Mouse (Mus musculus) adrenal gland, adult 8-10 months (tissue): Measurements from ENCODE around the gene Galnt13. TPM values are rescaled to one million over a fixed set of nuclear protein-coding genes. Genes with fewer than 3 reads are reported as not detected.
"Not testable (repeated sequence)": the region's sequence is repeated elsewhere in the genome, so short reads cannot be mapped to it uniquely, and the experiment has no call there.

Experiments
- DNase-seq: peaks from one replicate; pipeline ENCODE4 v3.0.0; 2022
- total RNA-seq, 4 experiments: library from RNA; stranded (reverse); gene quantifications; 2 replicates each; pipeline ENCODE4 v1.2.4; 2022

Galnt13 gene
- total RNA-seq: under 1 TPM; 0.22 to 0.59 (median 0.32) TPM

DNA sequence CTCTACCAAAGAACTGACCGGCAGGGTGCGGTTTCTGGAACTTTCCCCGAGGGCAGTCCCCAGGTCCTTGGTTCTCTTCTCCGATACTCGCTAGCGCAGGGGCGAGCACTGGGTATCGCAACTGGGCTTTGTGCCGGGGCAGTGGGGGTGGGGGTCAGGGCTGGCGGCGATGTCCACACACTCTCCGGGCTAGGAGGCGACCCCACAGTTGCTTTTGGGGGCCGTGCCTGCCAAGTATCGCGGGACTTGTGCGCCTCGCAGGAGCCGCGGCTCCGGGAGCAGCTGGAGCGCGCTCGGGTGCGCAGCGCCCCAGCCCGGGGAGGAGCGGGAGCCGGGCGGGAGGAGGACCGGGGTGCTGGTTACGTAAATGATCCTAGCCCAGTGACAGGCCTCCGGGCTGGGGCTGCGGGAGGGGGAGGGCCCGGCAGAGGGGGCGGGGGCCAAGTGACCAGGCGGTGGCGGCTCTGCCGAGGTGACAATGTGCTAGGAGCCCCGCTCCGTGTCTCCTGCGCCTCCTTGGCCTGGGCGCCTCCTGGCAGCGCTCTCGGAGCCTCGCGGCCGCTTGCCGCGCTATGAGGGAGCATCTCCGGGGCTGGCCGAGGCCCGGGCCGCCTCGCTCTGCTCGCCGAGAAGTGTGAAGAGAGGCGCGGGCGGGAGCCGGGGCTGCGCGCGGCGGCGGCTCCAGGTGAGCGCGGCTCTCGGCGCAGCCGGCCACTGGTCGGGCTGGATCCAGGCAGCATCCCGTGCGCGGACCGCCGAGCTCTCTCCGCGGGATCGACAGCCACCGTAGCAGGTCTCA is at the start of gene Galnt13:
TSS of gene Galnt13 (plus strand) at position 381 of the 799 bp plus-strand sequence.
- peak; percentile 1 for DNase-seq

DNA sequence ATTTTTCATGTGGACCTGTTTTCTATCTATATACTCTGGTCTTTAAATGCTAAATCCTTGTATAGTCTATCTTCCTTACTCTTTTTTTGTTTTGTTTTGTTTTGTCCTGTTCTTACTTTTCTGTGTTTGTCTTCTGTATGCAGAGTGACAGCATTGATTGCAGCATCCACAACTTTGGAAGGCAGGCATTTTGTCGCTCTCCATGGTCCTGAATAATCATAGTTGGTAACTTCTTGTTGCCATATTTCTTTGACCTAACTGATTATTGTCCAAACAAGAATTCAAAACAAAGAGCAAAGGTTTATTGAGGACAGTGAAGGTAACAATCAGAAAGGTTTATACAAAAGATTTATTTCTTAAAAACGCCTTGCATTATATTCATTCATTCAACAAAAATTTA is 5.1 kb upstream of the Galnt13 start:
- no peak for DNase-seq

DNA sequence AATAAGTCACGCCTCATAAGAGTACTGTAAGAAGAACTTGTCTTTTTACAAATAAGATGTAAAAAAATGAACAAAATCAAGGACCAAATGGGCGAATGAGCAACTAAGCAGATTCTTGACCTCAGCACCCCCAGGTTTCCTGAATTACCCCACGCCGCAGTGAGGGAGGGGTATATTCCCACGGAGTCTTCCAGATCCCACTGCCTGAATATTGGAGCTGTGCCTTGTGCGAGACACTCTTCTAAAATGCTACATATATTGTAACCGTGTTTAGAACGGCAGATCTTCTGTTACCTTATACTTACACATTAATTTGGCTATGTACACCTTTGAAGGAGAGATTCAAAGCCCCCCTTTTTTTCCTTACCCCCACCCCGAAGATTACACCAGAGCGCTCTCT is 737 bp upstream of the Galnt13 start:
- no peak for DNase-seq

DNA sequence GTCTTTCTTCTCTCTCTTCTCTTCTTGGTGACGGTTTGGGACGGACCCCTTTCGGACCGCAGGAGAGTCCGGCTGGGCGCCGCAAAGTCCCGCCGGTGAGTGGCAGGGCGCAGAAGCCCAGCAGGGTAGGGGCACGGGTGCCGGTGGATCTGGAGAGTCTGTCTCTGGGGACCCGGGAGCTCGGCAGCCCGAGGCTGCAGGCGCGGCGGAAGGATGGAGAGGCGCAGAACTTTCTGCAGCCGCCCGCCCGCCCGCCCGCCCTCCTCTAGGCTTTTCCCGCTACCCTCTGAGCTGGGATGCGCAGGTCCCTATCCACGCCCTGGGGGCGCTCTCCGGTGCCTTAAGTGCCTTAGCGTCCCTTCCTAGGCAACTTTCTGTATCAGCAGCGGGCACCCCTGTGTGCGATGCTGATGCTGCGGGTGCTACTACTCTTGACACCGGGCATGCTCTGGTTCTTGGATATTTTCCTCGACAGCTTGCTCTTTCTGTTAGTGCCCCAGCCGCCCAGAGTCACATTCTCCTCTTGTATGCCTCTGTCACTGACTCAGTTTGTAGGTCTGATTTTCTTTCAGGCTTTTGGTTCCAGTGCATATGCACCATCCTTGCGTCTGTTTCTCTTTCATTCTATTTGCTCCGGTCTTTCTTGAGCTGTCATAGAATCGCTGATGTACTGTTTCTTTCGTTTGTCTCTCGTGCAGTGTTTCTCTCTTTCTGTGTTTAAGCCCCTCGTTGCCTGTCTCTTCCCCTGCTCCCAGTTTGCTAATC is 801 bp downstream of the Galnt13 start:
- no peak for DNase-seq

DNA sequence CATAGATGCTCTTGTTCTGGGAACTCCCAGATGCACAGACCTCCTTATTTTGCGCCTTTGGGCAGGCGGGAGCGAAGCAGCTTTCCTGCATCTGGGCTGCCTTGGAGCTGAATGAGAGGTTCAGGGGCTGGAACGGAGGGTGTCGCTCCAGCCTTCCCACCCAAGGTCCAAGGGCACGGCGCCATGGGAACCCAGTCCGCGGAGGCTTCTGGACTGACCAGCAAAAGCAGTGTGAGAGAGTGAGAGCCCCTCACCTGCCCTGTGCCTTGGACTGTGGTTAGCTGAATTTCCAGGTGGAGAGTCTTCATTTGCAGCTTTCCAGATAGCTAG is 1.3 kb downstream of the Galnt13 start:
- DNase-seq: no peak

DNA sequence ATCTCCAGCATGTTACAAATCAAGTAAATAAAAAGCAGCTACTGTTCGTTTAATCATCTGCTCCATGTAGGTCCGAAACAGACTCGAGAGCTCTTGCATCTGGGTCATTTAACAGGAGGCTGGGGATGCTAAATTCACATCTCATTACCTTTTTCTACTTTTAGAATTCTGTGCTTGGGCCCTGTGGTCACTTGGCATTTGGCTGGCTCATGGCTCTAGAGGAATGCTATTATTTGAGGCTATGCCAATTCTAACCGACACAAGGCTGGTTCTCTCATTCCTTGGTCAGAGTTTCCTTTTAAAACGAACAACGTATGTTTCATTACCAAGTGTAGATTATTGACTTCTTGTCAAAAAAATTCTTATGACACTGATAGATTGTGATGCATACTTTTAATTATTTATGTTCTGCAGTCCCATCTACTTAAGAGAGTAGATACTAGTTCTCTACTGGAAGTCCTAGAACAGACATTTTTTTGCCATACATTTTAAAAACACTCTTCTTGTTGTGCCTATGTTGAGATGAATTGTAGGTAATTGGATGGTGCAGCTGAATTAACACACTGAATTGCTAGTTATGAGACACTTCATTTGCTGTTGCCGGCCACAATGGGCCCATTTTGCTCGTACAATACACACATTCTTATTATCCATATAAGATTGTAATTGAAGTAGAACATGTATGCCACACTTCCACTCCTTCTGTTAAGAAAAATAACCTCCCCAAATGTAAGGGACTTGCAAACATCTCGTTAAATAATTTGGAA is 6.8 kb downstream of the Galnt13 start:
- DNase-seq: no peak

DNA sequence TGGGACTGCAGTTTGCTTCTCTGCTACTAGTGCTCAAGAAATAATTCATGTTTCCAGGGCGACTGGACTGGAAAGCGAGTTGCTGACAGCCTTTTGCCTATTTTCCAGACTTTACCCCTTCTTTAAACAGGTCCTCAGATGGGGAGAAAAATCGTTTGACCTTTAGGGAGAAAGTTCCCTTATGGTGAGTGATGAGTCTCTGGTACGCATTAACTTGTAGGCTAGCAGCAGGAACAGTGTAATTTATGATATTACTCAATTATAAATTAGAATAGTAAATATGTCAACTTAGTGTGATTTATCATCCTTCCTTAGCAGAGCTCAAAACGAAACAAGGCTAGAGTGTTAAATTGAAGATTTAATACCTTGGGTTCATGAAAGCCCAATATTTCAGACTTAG is 47.3 kb downstream of the Galnt13 start:
- no peak for DNase-seq

DNA sequence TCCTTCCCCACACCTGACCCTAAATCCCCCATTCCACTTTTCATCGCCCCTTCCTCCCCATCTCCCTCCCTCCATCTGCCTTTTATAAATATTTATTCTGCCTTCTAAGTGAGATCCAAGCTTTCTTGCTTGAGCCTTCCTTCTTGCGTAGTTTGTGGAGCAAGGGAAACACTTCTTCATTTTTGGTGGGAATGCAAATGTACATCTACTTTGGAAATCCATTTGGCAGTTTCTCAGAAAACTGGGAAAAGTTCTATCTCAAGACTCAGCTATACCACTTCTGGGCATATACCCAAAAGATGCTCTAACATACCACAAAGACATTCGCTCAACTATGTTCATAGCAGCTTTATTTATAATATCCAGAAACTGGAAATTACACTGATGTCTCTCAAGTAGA is 86.9 kb downstream of the Galnt13 start:
- DNase-seq: no peak

DNA sequence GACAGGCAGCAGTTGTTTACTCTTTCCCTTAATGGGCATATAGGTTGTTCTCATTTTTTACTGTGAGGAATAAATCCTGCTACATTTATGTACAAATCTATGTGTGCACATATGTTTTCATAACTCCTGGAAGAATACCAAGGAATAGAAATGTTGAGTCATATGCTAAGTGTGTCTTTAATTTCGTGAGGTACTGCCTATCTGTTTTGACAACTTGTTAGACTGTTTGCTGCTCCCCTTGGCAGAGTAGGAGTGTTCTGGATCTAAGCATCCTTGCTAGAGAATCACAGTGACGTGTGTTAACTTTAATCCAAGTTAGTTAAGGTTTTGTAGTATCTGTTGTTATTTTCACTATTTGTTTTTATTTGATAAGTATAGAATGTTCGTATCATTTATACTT is 91.0 kb downstream of the Galnt13 start:
- no peak for DNase-seq

DNA sequence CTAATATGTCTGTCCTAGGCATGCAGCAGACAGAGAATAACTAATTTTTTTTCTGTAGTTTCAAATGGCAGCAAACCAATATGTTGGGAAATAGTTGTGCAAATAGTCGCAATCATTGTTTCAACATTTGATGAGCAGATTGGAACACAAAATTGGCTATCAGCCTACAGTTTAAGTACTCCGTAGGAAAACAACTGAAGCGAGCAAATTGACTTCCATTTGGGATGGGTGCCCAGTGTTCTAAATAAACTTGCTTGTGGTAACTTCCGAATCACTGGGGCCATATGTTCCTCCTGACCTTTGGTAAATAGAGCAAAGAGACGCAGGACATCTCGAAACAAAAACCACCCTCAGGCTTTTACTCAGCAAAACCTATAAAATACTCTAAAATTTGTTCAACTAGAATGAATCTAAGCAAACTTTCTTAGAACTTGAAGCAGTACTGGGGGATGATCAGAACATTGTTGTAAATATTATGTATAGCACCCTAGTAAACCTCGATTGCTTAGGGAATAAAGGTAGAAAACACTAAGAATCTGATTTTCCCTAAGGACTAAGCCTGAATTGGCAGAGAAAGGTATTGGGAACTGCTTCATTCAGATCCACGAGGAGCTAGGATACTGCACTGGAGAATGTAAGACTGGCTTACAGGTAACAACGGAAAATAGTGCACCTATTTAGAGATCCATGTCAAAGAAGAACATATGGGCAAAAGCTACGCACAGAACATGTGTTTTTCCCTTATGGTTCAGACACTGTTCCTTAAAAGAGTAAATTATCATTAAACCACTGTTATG is 122.4 kb downstream of the Galnt13 start:
- no peak for DNase-seq

DNA sequence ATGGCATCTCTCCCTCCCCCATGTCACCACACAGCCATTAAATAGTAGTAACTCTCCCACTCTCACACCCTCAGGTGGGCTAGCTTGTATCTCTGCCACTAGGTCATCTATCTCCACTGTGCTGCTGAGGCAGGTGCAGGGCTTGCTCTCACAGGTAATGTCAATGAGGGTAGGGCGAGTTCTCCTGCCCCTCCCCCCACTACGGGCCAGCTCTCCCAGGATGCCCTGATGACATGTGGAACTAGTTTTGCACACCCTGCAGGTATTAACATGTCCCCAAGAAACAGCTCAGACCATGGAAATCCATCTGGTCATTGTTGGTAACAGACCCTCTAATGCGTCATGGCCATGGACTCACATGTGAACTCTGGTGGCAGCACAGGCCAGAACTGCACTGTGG is 129.0 kb downstream of the Galnt13 start:
- no peak for DNase-seq

DNA sequence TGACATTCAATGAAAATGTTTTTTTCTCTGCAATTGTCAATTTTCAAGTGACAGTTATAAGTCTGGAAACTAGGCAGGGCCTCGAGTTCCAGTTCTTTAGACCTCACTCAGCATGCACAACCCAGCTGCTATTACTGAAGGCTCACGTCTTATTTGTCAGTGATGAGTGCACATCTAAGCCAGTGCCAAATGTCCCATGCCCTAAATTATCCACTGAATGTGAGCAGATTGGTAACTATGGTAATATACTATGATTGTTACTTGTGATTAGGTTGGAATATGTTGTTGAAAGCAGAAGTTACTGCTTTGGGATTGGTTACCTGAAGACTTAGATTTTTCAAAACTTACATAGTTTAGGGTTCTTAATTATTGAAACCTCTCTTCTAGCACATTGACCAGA is 131.1 kb downstream of the Galnt13 start:
- no peak for DNase-seq

DNA sequence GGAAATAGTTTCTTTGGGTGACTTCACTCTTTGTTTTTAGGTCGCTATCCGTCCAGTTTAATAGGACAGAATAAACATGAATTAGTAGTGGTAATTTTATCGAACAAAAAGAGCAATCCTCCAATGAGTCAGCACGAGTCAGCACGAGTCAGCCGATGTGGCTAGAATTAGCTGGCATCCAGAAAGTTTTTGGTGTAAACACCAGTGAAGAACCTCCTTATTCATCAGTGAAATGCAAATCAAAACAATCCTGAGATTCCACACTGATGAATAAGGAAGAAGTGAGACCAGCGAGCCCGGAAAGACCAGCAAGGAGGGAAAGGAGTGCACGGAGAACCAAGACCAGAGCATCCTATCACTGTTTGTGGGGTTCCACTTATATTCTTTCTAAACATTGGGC is 131.5 kb downstream of the Galnt13 start:
- peak; percentile 4 for DNase-seq

DNA sequence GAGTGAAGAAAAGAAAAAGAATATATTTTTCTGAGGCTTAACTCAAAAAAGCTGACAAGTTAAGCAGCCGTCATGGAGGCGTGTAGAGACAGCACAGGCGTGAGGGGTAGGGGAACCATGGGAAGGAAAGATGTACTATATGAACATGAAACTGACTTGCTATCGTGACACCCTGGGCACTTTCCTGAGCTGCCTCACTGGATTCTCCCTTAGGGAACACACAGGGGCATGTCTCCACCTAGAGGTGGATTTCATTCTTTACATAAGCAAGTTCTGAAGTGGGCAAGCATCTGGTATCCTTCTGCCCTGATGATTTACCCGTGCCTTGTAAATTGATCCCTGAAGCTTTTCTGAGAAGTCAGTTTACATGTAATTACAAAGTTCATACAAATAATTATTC is 277.7 kb downstream of the Galnt13 start:
- DNase-seq: not testable (repeated sequence)

DNA sequence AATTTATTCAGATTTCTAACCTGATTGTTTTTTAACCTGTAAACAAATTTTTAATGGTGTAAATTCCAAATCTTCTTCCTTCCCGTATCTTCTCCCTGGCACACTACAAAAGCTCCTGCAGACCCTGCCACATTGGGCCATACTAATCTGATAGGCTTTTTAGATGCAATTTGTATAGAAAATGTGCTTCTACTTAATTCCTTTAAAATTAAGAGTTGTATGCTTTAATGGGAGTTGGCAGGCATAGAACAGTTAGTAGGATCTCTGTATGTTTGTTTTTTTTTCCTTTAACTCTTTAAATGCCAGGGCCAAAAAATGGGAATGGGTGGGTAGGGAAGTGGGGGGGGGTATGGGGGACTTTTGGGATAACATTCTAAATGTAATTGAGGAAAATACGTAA is 315.1 kb downstream of the Galnt13 start:
- no peak for DNase-seq

DNA sequence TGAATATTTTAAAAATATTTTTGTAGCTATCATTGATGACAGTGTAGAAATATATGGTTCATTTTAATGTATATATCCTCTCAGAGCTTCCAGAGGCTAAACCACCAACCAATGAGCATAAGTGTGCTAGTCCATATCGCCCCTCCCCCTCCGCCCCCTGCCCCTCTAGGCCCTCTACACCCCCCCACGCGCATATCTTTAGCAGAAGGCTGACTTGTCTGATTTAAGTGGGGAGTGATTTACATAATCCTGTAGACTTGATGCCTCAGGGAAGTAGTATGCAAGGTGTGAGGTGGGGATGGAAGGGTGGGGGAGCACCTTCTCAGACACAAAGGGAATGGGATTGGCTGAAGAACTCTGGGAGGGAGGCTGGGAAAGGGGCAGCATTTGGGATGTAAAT is 323.7 kb downstream of the Galnt13 start:
- no peak for DNase-seq

DNA sequence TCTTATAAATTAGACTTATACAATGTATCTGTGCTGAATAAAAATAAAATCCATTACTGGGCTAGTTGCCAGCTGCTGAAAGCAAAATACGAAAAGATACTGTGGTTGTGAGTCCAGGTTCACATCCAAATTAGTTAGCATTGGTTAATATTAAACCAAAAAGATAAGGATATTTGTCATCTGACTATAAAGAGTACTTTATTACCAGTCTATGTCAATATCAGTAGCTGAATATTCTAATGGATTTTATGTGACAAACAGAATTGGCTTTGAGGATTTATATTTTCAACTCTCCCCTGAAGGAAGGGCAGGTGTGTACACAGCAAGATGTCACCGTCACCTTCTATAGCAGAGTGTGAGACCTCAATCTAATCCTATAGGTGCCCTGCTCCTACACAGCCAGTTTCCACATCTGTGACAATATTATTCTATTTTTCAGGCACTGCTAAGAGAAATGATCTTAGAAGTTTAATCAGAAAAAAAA is 342.7 kb downstream of the Galnt13 start:
- no peak for DNase-seq

DNA sequence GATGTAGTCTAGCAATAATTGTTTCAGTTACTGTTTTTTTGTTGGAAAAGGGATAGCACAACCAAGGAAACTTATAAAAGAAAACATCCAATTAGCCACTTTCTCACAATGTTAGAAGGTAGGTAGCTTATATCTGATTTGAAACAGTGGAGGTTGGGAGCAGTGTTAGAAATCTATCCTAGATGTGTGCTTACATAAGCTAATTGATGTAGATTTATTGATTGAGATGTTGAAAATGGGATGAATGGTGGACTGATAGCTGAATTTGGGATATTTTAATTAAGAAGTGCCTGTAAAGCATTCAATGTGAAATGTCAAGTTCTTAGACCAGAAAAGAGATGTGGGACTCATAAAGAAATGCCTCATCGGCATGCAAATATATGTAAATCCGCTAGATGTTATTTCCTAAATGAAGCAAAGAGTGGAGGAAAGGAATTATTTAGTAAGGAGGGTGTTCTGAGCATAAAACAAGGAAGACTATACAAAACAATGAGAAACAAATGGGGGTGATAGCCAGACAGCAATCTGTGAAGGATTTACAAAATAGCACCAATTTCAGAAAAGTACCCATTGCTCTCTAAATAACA is 377.6 kb downstream of the Galnt13 start:
- no peak for DNase-seq

DNA sequence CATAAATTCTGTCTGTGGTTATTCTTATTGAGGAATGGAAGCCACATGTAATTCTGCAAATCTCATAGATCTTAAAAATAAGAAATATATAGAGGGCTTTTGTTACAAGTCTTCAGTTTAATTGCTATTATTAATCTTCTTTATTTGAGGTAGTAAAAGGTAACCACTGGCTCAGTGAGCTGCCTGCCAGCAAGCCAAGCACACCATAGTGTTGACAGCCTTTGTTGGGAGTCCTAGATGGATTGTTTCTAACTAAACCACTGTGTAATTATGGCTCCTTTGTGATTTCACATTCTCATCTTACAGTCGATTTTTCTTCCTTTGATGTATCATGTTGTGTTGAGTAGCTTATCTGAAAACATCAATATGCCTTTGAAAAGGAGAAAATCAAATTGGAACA is 405.1 kb downstream of the Galnt13 start:
- DNase-seq: no peak

DNA sequence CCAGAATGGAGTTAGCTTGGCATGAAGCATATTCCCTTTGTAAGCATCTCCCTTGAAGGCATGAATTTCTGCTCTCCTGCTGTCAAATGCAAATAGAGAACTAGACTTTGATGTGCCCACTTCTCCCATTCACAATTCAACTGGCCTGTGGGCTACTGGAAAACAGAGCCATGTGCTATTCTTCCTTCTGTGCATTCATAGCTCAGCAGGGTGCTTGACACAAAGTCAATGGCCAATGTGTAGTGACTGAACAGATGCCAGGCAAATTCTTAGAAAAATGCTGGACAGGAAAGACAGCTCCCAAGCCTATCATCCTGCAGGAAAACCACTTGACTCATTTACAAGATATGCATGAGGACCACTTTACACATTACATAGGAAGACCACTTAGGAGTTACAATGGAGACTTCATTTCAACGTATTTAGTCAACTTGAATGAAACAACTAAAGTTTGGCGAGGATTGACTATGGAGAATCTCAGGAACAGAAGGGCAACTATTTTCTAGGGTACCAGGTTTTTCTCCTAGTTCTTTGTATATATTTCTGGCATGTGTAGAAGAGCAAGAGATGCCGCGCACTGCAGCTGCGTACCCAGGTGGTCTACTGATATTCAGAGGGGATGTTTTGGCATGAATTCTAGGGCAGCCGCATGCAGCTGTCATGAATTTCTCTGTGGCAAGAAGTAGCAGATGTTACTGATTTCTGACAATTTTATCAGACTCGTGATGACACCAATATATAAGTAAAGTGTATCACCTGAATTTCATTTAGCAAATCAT is 470.4 kb downstream of the Galnt13 start:
- no peak for DNase-seq

DNA sequence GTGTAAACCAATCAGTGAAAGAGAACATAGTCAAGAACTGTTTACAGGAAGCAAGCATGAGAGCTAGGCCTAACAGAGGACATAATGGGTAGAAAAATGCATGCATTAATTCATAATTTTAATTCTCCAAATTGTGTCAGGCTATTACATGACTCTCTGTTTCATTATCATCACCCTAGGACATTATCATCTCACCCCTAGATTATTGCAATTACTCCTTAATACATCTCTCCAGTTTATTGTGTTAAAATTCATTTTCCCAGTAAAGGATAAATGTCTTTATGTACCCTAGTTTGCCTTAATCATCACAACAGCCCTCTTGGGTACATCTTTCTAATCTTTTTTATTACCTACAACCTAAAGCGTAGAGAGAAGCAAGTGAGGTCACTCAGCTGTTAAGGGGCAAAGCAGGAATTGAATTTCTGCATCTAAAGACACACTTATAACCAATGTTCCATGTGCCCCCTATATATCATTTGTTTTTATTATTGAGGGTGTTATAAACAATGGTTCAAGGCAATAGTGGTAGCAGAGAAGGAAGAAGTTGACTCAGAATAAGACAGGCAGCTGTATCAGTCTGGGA is 479.1 kb downstream of the Galnt13 start:
- no peak for DNase-seq
